Mouse (Mus musculus): ENCODE results near the gene Nup133. TPM values are rescaled to one million over a fixed set of nuclear protein-coding genes. Genes with fewer than 3 reads are reported as not detected.

Nup133 gene
- total and polyA plus RNA-seq, 3 experiments, result 49.6 to 58.1 (median 58.0) TPM

- TF ChIP-seq ZMIZ1 (IDR thresholded peaks at IDR 0.05; ENCODE audit: low read depth, low read length) (no peak), KAT2A (conservative IDR thresholded peaks at IDR 0.05; ENCODE audit: low read depth, low read length) (no peak), UBTF (IDR thresholded peaks at IDR 0.05; ENCODE audit: borderline replicate concordance, insufficient read depth, low read depth, low read length) (no peak), EP300 (IDR thresholded peaks at IDR 0.05; ENCODE audit: low read depth in 1 of 2, low read length in 2 of 2) (no peak), GABPA (IDR thresholded peaks at IDR 0.05; ENCODE audit: low read depth, low read length) (no peak), CHD2 (IDR thresholded peaks at IDR 0.05; ENCODE audit: low read length) (no peak), MYC (IDR thresholded peaks at IDR 0.05; ENCODE audit: low read depth, low read length) (no peak), SIN3A (IDR thresholded peaks at IDR 0.05; ENCODE audit: low read length) (no peak), POLR2A (IDR thresholded peaks at IDR 0.05; ENCODE audit: control insufficient read depth in 1 of 2, insufficient read depth in 1 of 2, low read depth in 1 of 2, low read length in 2 of 2, poor library complexity in 1 of 2) (no peak), POLR2AphosphoS2 (IDR thresholded peaks at IDR 0.05; ENCODE audit: low read length) (no peak), JUND (IDR thresholded peaks at IDR 0.05; ENCODE audit: low read depth, low read length) (no peak), MAZ (IDR thresholded peaks at IDR 0.05; ENCODE audit: low read depth, low read length) (no peak), HCFC1 (IDR thresholded peaks at IDR 0.05; ENCODE audit: low read depth, low read length) (no peak), E2F4 (IDR thresholded peaks at IDR 0.05; ENCODE audit: borderline replicate concordance, low read depth, low read length) (no peak), USF1 (IDR thresholded peaks at IDR 0.05; ENCODE audit: low read depth, low read length) (no peak)
- Histone ChIP-seq H3K27me3 (ENCODE audit: control insufficient read depth in 1 of 2, insufficient read depth in 2 of 2, low read length in 2 of 2) (peaks cover 2 to 7% of the 10 kb centered on the region in 2 experiments; a peak in 2 of 4 replicates), H3K4me1 (ENCODE audit: control insufficient read depth in 1 of 2, insufficient read depth in 2 of 2, low read length in 2 of 2) (peaks cover 0 to 2% of the 10 kb centered on the region in 2 experiments; a peak in 1 of 4 replicates), H3K36me3 (ENCODE audit: control insufficient read depth in 1 of 2, insufficient read depth in 2 of 2, low read length in 2 of 2) (no peaks in the 10 kb centered on the region; a peak in 1 of 4 replicates), H3K9me3 (replicated peaks; ENCODE audit: insufficient read depth, low read length) (no peaks in the 10 kb centered on the region), H3K4me3 (ENCODE audit: control insufficient read depth in 1 of 2, insufficient read depth in 1 of 2, low read depth in 2 of 2, low read length in 2 of 2) (no peak overlapping the region), H3K27ac (ENCODE audit: control insufficient read depth, low read depth, low read length) (no peak overlapping the region), H3K9ac (ENCODE audit: control insufficient read depth, low read depth, low read length, poor library complexity, severe bottlenecking) (no peak overlapping the region), H3K79me2 (ENCODE audit: control insufficient read depth, insufficient read depth, low read length, poor library complexity) (no peaks in the 10 kb centered on the region)
- no peak for DNase-seq (ENCODE audit: low read depth, low spot score)
Observed at GRCm38 (mm10) chr8:123887163-123887562, 61.9 kb downstream of the Nup133 start.

- Histone ChIP-seq H3K36me3 (ENCODE audit: control insufficient read depth in 1 of 2, insufficient read depth in 2 of 2, low read length in 2 of 2) (no peaks in the 10 kb centered on the region; a peak in 1 of 4 replicates), H3K27me3 (ENCODE audit: control insufficient read depth in 1 of 2, insufficient read depth in 2 of 2, low read length in 2 of 2) (peaks cover 2 to 7% of the 10 kb centered on the region in 2 experiments; a peak in 2 of 4 replicates), H3K9me3 (replicated peaks; ENCODE audit: insufficient read depth, low read length) (no peaks in the 10 kb centered on the region), H3K4me3 (ENCODE audit: control insufficient read depth in 1 of 2, insufficient read depth in 1 of 2, low read depth in 2 of 2, low read length in 2 of 2) (no peak overlapping the region), H3K9ac (ENCODE audit: control insufficient read depth, low read depth, low read length, poor library complexity, severe bottlenecking) (no peak overlapping the region), H3K79me2 (ENCODE audit: control insufficient read depth, insufficient read depth, low read length, poor library complexity) (no peaks in the 10 kb centered on the region), H3K4me1 (ENCODE audit: control insufficient read depth in 1 of 2, insufficient read depth in 2 of 2, low read length in 2 of 2) (peaks cover 0 to 2% of the 10 kb centered on the region in 2 experiments; a peak in 1 of 4 replicates), H3K27ac (ENCODE audit: control insufficient read depth, low read depth, low read length) (no peak overlapping the region)
- no peak for DNase-seq (ENCODE audit: low read depth, low spot score)
- TF ChIP-seq POLR2AphosphoS5 (IDR thresholded peaks at IDR 0.05; ENCODE audit: borderline replicate concordance, low read depth, low read length), result no peak
- no peak for TF ChIP-seq GABPA (IDR thresholded peaks at IDR 0.05; ENCODE audit: low read depth, low read length)
- TF ChIP-seq KAT2A (conservative IDR thresholded peaks at IDR 0.05; ENCODE audit: low read depth, low read length), result no peak
- TF ChIP-seq SIN3A (IDR thresholded peaks at IDR 0.05; ENCODE audit: low read length), result no peak
- no peak for TF ChIP-seq GATA1 (IDR thresholded peaks at IDR 0.05; ENCODE audit: low read depth, low read length)
- TF ChIP-seq MXI1 (IDR thresholded peaks at IDR 0.05; ENCODE audit: low read depth, low read length), result no peak
Observed at GRCm38 (mm10) chr8:123884721-123885565, 64.1 kb downstream of the Nup133 start.
